Mouse (Mus musculus): Measurements from ENCODE around the gene Pafah2.
A peak's percentile ranks its signal among the peaks of the same experiment; 100 is the strongest.

Gene Pafah2

DNA sequence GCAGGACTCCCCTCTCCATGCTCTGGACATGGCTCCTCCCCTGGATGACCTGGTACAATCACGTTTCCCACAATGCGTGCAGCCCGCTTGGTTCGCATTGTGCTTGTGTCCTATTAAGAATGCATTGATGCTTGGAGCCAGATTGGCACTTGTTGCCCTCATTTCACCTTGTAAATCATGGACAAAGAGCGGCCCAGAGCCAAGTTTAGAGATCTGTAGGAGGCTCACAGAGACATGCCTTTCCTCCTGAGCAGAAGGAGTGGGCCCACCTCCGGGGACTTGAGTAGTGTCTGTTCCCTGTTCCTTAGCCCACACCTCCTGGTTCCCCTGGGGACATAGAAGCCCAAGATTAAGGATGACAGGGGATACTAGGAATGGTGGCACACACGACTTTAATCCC, 27.8 kb downstream of the Pafah2 start:
- no peak for DNase-seq (ENCODE audit: low spot score in 2 of 2)

DNA sequence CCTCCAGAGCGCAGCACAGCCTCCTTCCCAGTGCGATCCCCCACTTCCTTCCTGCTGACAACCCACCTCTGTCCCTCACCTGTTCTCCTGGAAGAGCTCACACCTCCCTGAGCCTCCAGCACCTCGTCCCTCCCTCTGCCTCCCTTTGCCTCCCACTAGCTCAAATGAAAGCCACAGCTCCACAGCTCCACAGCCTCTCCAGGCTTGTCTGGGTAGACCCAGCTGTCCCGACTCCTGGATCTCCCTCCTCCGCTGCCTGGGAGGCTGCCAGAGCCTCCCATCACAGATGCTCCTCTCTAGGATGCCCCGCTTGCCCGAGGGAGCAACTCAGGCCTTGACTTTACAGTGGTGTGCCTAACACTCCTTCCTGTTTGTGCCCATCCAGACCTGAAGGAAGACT, 29.0 kb downstream of the Pafah2 start:
- no peak for DNase-seq (ENCODE audit: low spot score in 2 of 2)

DNA sequence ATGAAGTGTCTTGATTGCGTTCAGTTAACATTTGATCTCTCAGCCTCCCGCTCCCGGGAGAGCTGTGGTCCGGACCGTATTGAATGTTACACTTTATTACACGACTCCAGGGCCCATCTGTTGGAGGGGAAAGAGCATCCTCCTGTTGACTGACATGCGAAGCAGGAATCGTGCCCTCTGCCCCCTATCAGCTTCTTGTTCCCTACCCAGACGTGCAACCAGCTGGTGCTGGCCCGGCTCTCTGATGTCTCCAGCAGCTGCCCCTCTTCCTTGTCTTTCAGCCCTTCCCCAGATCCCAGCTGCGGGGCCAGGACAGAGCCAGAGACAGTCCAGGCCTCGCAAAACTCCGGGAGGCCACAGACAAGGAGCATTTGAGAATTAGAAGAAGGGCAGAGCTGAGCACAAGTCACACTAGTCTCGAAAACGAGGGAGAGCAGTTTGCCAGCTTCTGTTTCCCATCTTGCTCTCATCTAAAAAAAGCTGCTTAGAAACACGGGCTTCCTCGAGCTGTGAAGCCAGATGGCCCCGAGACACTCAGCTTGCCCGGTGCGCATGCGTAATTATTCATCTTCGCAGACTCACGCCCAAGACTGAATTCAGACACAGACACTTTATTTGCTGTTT, 34.4 kb downstream of the Pafah2 start:
- DNase-seq (ENCODE audit: low spot score in 2 of 2) = peak in 1 of 2 experiments; percentile 14

DNA sequence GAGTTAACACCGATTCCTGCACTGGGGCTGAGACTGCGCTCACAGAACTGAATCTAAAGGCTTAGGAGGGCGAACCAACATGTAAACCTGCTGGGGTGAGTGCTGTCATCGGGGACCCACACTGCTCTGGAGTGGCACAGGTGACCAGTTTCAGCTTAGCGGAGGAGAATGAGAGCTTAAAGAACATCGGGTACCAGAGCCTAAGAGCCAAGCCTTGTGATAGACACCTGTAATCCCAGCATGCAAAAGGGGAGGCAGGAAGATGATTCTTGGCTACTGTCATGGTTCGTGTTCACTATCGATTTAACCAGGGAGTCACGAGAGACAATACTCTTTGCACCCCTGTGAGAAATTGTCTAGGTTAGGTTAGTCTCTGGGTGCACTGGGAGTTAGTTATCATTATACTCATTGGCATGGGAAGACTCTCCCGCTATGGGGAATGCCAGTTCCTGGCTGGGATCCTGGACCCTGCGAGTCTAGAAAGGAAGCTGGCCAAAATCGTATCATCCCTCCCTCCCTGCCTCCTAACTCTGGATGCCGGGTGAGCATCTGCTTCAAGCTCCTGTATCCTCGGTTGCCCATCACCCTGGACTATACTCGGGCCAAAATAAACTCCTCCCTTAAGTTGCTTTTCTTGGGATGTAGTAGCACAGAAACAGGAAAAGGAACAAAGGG, 36.7 kb downstream of the Pafah2 start:
- no peak for DNase-seq (ENCODE audit: low spot score in 2 of 2)

DNA sequence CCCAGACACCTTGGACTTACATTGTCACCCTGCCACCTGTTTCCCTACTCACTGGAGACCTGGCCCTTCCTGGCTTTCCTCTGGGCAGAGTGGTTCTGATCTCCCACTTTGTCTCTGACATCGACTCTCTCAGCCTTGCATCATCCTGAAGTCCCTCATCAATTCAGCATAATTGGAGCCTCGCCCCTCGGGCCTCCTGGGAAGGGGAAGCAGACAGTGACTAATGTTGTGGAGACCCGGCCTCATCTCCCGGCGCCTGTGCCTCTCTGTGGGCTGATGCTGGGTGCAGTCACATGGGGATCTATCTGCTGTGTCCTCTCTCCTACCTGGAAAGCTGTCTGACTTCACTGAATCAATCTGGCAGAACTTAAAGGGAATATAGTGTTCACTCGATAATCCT, 40.1 kb downstream of the Pafah2 start:
- DNase-seq (ENCODE audit: low spot score in 2 of 2) = no peak

DNA sequence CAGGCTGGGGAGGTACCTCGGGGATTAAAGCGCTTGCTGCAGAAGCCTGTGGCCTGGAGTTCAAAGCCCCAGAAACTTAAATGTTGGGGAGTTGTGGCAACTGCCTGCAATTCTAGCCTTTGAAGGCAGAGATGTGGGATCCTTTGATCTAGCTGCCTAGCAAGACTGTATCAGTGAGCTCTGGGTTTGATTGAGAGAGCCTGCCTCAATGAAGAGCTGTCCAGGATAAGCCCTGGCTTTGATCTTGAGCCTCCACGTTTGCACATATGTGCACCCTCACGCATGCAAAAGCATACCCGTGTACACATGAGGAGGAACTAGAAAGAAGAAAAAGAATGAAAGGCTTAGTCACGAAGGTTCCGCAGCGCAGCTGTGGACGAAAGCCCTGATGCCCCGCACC, 40.5 kb downstream of the Pafah2 start:
- DNase-seq (ENCODE audit: low spot score in 2 of 2) = no peak

DNA sequence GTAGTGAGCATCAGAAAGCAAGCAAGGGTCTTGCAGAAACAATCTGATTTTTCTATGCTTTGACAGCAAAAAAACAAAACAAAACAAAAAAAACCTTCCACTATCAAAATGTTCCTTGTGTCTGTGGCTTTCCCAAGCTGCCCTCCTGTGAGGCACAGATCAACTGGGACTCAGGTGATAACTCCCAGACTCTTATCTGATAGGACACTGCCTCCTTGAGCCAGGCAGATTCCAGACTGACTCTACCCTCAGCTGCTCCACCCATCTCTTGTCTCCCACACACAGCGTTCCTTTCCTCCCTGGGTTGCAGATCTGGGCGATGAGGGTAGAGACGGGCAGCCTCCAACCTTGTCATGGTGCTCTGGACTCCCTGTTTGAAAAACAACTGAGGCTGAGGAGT, 43.0 kb downstream of the Pafah2 start:
- DNase-seq (ENCODE audit: low spot score in 2 of 2) = no peak

DNA sequence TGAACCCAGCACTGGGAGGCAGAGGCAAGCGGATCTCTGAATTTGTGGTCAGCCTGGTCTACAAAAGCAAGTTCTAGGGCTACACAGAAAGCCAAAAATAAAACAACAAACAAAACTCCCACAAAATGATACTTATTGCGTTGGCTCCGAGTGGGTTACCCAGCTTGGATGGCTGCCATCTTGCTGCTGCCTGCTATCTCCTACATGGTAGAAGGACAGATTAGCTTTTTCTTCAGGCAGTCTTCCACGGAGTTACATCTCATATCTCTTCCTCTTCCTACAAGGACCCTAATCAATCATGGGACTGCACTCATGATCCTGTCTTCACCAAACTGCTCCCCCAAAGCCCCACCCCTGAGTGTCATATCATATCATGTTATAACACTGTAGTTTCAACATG, 43.8 kb downstream of the Pafah2 start:
- DNase-seq (ENCODE audit: low spot score in 2 of 2) = no peak

DNA sequence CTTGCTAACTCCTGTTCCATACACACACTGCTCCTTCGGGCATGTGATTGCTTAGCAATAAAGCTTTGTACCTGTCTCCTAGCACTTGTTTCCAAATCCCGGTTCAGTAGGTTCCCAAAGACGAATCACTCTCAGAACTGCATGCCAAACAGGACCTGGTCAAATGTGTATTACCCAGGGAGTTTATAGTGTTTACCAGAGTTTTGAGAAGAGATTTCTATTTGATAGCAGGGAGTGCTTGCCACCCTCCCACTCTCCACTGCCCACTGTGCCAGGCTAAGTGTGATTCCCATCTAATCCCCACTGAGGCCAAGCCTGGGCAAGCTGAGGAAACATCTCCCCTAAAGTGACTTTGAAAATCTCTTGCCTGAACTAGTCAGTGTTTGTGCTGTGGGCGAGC, 46.1 kb downstream of the Pafah2 start:
- no peak for DNase-seq (ENCODE audit: low spot score in 2 of 2)

DNA sequence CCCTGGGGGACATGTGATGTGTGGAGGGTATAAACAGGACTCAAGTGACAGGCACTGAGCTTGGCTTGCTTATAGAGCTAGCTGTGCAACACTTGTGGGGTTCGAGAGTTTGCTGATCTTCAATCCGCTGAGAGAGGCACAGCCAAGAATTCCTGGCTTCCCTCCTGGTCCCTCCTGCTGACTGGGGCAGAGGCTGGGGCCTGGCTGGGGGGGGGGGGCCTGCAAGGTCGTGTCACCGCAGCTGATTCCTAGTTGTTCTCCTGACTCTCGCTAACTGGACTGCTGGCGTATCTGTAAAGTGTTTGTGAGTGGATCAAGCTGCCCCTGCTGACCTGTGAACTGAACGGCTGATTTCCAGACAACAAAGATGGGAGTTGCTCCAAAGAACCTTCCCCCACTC, 47.5 kb downstream of the Pafah2 start:
- DNase-seq (ENCODE audit: low spot score in 2 of 2) = no peak

DNA sequence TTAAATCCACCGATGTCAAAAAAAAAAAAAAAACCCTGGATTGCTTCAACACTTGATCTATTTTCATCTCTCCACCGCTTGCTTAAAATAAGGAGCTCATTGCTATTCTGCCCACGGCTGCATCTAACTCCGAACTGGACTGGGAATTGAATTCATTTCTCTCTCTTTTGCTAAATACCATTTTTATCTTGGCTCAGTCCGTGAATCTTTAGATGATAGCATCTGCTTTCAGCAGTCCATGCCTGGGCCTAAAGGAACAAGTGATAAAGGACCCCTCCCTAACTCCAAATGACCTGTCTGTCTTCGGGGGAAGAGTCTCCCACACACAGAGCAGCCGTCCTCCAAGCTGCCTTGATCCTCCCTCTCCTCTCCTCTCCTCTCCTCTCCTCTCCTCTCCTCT, 48.8 kb downstream of the Pafah2 start:
- DNase-seq (ENCODE audit: low spot score in 2 of 2) = no peak

DNA sequence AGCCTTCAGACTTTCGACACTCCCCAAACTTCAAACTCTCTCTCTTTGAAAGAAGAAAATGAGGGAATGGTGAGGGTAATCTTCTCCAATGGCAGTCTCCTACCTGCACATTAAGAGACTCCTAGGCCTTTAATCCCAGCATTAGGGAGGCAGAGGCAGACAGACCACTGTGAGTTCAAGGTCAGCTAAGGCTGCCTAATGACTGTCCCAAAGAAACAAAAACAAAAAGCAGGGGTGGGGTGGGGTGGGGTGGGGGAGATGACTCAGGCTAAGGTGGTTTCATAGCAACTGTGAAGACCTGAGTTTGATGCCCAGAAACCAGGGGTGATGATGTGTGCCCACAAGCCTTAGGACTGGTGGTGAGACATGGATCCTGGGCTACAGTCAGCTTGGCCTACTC, 49.4 kb downstream of the Pafah2 start:
- no peak for DNase-seq (ENCODE audit: low spot score in 2 of 2)

DNA sequence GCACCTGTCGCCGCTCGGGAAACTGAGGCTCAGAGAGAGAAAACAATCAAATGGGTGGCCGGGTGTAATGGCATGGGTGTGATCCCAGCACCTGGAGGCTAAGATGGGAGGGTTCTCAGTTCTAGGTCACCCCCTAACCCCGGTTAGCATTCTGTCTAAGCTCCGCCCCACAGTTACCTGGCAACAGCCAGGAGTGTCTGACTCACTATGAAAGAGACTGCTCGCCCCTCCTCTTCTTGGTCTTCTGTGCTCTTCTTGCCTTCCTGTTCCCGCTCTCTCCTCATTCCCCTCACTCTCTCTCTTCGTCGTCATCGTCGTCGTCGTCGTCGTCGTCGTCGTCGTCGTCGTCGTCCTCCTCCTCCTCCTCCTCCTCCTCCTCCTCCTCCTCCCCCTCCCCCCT, 51.8 kb downstream of the Pafah2 start:
- DNase-seq (ENCODE audit: low spot score in 2 of 2) = no peak

DNA sequence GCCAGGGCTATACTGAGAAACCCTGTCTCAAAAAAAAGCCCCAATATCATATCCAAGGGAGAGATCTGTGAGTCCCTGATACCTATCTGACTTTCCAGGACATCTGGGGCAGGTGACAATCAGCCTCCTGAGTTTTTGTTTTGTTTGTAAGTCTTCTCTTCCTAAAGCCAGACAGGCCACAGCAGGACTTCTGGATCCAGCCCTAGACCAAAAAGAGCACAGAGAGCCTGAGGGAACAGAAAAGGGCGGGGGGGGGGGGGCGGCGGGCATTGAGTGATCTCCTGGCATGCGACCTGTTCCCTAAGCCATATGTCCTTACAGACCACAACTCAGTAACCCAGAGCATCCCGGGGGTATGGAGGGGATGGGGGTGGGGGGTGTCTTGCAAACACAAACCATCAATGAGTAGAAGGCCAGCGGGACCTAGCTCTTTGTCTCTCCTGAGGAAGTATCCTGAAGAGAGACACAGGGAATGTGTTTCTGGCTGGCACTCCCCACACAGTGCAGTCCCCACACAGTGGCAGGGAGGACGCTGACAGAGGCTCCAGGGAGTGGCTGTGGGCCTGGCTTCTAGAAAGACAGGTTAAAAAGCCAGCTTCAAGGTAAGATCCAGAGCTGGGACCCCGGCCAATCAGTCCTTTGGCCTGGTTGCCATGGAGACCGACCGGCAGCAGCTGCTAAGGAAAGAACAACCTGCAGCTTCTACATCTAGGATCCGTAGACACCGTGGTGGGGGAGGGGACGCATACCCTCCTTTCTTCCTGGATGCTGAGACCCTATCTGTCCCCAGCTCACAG, 53.7 kb downstream of the Pafah2 start:
- no peak for DNase-seq (ENCODE audit: low spot score in 2 of 2)

DNA sequence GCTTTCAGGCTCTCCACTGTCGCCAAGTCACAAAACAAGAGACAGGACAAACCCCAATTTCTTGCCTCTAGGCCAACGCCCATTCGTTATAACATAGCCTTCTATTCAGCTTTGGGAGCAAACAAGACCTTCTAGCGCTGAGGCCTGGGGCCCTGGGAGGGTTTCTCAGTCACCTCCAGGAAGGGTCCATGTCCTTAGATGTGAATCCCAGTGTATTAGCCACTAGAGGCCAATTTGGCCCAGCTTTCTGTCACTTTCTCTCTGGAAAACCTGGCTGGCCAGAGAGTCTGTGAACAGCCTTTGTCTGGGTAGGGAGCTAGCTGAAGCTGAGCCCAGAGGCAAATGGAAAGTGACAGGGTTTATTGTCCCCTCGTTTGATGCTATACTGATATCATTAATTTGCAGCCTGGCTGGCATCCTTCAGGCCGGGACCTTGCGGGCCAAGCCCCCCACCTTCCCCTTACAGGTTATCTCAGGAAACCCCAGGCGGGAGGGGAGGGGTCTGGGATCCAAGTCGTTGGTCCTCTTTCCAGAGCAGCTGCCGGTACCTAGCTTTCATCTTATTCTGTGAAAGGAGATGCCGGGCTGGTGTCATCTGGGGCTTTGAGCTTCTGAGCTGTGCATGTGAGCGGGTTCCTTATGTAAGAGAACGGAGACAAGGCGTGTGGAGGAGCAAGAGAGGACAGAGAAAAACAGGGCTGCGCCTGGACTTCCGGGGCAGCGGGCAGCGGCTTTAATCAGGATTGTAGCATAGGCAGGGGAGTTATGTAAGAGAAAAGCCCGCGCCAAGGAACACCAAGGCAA, 54.5 kb downstream of the Pafah2 start:
- peak; percentile 21 to 23 for DNase-seq (ENCODE audit: low spot score in 2 of 2)

DNA sequence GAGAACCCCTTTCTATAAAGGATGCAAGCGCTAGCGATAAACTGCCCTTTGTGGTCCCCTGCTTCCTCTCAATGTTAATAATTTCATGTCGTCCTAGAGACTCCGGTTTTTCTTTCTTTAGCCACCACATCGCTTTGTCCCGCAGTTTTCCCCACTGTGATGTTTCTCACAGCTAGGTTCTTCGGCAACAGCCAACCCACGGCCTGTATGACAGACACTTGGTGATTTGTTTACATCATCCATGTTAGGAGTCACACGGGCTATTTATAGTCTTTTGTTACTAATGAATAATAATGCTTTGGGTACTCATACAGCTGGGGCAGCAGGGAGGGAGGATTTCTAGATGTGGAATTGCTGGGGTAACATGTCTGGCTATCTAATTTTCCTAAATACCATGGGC, 55.4 kb downstream of the Pafah2 start:
- no peak for DNase-seq (ENCODE audit: low spot score in 2 of 2)

DNA sequence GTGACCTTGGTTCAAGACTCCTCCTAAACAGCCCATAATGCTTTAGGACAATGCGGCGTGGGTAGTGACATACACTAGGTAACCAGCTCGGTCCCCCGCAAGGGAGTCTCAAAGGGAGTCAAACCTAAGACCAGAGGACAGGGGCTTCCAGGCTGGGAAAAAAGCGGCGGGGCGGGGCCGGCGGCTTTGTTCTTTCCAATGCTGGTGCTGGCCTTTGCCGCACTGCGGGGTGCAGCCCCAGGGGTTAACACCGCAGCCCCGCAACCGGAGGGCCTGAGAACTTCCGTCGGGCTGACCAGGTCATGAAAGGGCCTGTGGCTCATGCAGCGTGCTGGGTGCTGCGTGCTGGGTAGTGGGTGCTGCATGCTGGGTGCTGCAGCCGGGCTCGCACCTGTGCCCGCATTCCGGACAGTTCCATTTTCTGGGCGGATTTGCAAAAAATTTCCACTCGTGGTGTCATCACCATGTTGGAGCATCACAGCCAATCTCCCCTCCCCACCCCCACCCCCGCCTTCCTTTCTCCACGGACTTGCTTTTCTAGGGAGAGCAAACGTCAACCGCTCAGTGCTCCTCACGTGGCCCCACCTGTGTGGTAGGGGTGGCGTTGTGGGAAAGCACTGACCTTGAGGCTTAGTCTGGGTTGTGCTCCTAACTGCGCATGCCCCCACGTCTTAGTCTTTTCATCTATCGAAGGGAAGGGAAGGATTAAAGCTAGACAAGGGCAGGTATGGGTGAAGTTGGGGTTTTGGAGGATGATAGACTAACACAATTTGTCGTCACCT, 57.7 kb downstream of the Pafah2 start:
- DNase-seq (ENCODE audit: low spot score in 2 of 2) = no peak

DNA sequence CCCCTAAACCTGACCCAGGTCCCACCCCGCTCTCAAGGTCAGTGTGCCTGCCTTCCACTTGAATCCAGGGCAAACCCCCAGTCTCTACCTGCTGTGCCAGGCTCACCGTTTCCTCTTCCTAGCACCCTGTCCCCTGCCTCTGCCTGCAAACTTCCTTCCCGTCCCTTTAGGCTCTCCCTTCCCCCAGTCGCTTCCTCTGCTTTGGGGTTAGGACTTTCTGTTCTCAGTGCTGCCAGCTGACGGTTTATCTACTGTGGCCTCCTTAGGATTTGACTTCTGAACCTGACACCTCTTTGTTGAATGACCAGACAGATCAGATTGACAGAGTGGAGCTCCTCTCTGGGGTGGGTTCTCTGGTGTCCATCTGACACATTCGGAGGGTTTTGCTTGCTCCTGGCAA, 59.2 kb downstream of the Pafah2 start:
- DNase-seq (ENCODE audit: low spot score in 2 of 2) = no peak

DNA sequence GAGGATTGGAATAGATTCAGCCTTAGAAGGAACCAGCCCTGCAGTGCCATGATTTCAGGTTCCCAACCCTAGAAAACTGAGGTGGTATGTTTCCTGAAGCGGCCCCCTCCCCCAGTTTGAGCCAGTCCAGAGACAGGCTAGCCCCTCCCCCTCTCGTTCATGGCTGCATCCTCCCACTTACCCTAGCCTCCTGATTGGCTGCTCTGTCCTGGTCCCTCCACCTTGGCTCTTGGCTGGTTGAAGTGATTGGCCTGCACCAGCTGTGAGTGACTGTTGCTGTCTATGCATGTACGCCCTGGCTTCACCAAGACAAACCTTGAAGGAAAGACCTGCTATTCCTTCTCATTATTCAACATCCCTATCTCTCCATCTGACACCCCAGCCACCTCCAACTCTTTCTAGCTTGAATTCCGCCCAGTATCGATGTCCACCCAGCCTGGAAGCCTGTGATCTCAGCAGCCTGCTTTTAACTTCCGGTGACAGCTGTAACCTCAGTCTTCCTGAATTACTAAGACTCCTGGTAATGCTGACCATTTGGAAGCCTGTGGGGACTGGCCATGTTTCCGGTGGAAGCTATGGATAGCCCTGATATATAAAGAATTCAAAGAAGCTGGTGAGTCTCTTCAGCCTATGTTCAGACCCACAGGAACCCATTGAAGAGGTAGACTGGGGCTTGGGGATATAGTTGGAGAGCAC, 61.2 kb downstream of the Pafah2 start:
- no peak for DNase-seq (ENCODE audit: low spot score in 2 of 2)

DNA sequence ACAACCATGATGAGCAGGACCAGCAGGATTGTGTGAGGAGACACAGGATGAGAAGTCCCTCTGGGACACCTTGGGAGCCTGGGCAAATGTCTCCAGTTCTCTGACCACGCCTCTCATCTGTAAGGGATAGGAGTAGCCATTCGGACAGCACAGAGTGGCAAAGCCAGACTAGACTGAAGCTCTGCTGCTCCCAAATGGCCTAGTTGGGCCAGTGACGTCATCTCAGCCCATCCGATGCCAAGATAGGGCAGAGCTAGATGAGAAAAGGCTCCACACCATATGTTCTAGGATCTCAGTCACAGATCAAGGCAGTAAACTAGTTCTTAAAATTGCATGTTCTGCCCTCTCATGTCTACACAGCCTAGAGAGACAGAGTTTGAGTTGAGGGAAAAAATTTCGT, 62.7 kb downstream of the Pafah2 start:
- DNase-seq (ENCODE audit: low spot score in 2 of 2) = no peak

DNA sequence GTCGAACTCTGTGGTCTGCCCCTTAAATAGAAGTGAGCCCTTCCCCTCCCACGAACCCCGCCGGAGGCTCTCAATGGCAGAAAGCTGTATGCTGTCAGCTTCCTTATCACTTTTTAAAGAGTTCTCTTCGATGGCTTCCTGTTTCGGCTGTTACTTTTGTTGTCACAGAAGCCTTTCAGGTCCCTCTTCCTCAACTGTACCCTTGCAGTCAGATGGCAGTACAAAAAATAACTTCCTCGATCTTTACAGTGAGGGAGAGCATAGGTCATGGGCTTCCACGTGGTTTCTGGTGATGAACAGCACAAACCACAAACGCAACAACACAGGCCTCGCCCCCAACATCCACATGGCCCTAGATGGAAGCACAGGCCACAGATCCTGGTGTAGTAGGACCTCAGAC, 64.2 kb downstream of the Pafah2 start:
- no peak for DNase-seq (ENCODE audit: low spot score in 2 of 2)
